Mouse (Mus musculus): ENCODE measurements at regions not wholly inside any gene's neighbourhood (a gene's known extent, or its start where the extent isn't known, plus 50 kb on each side); places are given as distances from the start of the nearest gene placed in this dataset.

GRCm38 (mm10) chr14:46625760-46626159 lies 134.6 kb upstream of the Cdkn3 start:
- TF ChIP-seq HCFC1 (IDR thresholded peaks at IDR 0.05; ENCODE audit: borderline replicate concordance, insufficient read depth, low read length): no peak
- TF ChIP-seq ZC3H11A (IDR thresholded peaks at IDR 0.05; ENCODE audit: borderline replicate concordance, low read depth, low read length): no peak
- no peak for TF ChIP-seq CHD2 (IDR thresholded peaks at IDR 0.05; ENCODE audit: low read depth, low read length)
- TF ChIP-seq ZNF384 (IDR thresholded peaks at IDR 0.05; ENCODE audit: low read depth, low read length): no peak
- TF ChIP-seq MAFK (IDR thresholded peaks at IDR 0.05; ENCODE audit: insufficient read depth, low read depth, low read length): no peak
